Mouse (Mus musculus) lung, postnatal 0 days (tissue): ENCODE results near the gene St6galnac5. TPM values are rescaled to one million over a fixed set of nuclear protein-coding genes. Genes with fewer than 3 reads are reported as not detected.

Experiments used
- ATAC-seq: fragments of 200-750 bp; cut with Nextera tagmentation; 2 replicates; pipeline ENCODE4 v1.8.0; 2017; ENCODE audit warnings: moderate library complexity
- DNase-seq: peaks from one replicate; pipeline ENCODE4 v3.0.0-alpha.2; 2016; ENCODE audit warnings: low spot score
- H3K27ac ChIP-seq: fragments of 300-500 bp; sonication (generic); 2 replicates; pipeline ENCODE4 v1.5.1; 2014; ENCODE audit warnings: antibody characterized with exemption, mild to moderate bottlenecking, low read length, mixed read lengths
- H3K27me3 ChIP-seq: fragments of 300-500 bp; sonication (generic); replicated peaks from 2 replicates; pipeline ENCODE4 v1.6.1; 2014; ENCODE audit warnings: low read length, mixed read lengths; ENCODE audit not compliant: insufficient read depth
- H3K36me3 ChIP-seq: fragments of 300-500 bp; sonication (generic); 2 replicates; pipeline ENCODE4 v1.6.1; 2014; ENCODE audit warnings: low read length, mixed read lengths; ENCODE audit not compliant: insufficient read depth
- H3K4me1 ChIP-seq: fragments of 300-500 bp; sonication (generic); 2 replicates; pipeline ENCODE4 v1.6.1; 2014; ENCODE audit warnings: antibody characterized with exemption, low read depth, low read length, mixed read lengths; ENCODE audit not compliant: insufficient read depth
- H3K4me2 ChIP-seq: fragments of 300-500 bp; sonication (generic); replicated peaks from 2 replicates; pipeline ENCODE4 v1.6.1; 2014; ENCODE audit warnings: low read depth, mild to moderate bottlenecking, low read length, moderate library complexity, mixed read lengths
- H3K4me3 ChIP-seq: fragments of 300-500 bp; sonication (generic); 2 replicates; pipeline ENCODE4 v1.5.1; 2014; ENCODE audit warnings: low read depth, low read length
- H3K9ac ChIP-seq: fragments of 300-500 bp; sonication (generic); replicated peaks from 2 replicates; pipeline ENCODE4 v1.6.1; 2014; ENCODE audit warnings: low read depth, mild to moderate bottlenecking
- H3K9me3 ChIP-seq: fragments of 300-500 bp; sonication (generic); 2 replicates; pipeline ENCODE4 v1.6.1; 2016; ENCODE audit warnings: low read length, mixed read lengths
- CTCF ChIP-seq: IDR thresholded peaks from 2 replicates; pipeline ENCODE4 v1.5.1; 2016; ENCODE audit warnings: antibody characterized with exemption, mild to moderate bottlenecking
- EP300 ChIP-seq: IDR thresholded peaks from 2 replicates; pipeline ENCODE4 v1.6.1; 2016; ENCODE audit warnings: antibody characterized with exemption, mild to moderate bottlenecking, control low read depth
- WGBS: fragments of 180-500 bp; shearing (Covaris S2); extraction: QIAGEN DNeasy Blood & Tissue Kit; methylation state at CpG from one replicate; pipeline ENCODE4 v1.1.7; 2014; 5-methylcytosine and 5-hydroxymethylcytosine counted together
- polyA plus RNA-seq: library from polyadenylated mRNA; unstranded; fragments of >200 nt; fragmentation: Nextera tagmentation; extraction: Ambion mirVana; gene quantifications from 2 replicates; pipeline ENCODE4 v1.2.1, GENCODE M21; 2015

The St6galnac5 gene
- polyA plus RNA-seq, 1 experiment from 2014 or later: 2.4 TPM

GRCm38 (mm10) chr3:152912216-152913101, 69.6 kb downstream of the St6galnac5 start:
- Histone ChIP-seq H3K27ac (no peak overlapping the region), H3K9me3 (no peaks in the 10 kb centered on the region), H3K4me2 (no peak overlapping the region), H3K36me3 (no peaks in the 10 kb centered on the region), H3K27me3 (no peaks in the 10 kb centered on the region), H3K9ac (no peak overlapping the region), H3K4me3 (no peak overlapping the region), H3K4me1 (no peaks in the 10 kb centered on the region)
- DNase-seq (peak; percentile 34), ATAC-seq (peak; percentile 38)
- TF ChIP-seq CTCF (no peak), EP300 (no peak)
- WGBS: 76% methylated on average over 23 of the region's 23 CpGs

- H3K4me1 ChIP-seq: no peaks in the 10 kb centered on the region
- H3K4me2 ChIP-seq: no peak overlapping the region
- H3K4me3 ChIP-seq: no peak overlapping the region
- no peak for DNase-seq
- H3K27ac ChIP-seq: no peak overlapping the region
- 73% methylated on average over 4 of the region's 4 CpGs for WGBS
- no peak overlapping the region for H3K9ac ChIP-seq
- no peaks in the 10 kb centered on the region for H3K9me3 ChIP-seq
- TF ChIP-seq CTCF: no peak
- no peak for TF ChIP-seq EP300
- ATAC-seq: no peak
- H3K27me3 ChIP-seq: no peaks in the 10 kb centered on the region
- no peaks in the 10 kb centered on the region for H3K36me3 ChIP-seq
Observed at GRCm38 (mm10) chr3:152911578-152911977, 70.5 kb downstream of the St6galnac5 start.

GRCm38 (mm10) chr3:152907683-152908082, 74.4 kb downstream of the St6galnac5 start:
- ATAC-seq (no peak), DNase-seq (no peak)
- Histone ChIP-seq H3K27me3 (no peaks in the 10 kb centered on the region), H3K4me1 (no peaks in the 10 kb centered on the region), H3K36me3 (no peaks in the 10 kb centered on the region), H3K4me2 (no peak overlapping the region), H3K27ac (no peak overlapping the region), H3K9ac (no peak overlapping the region), H3K4me3 (no peak overlapping the region), H3K9me3 (no peaks in the 10 kb centered on the region)
- no peak for TF ChIP-seq CTCF
- TF ChIP-seq EP300: no peak
- WGBS: 72% methylated on average over 5 of the region's 5 CpGs

- Histone ChIP-seq H3K27ac (no peak overlapping the region), H3K4me1 (no peaks in the 10 kb centered on the region), H3K36me3 (no peaks in the 10 kb centered on the region), H3K4me2 (no peak overlapping the region), H3K27me3 (no peaks in the 10 kb centered on the region), H3K4me3 (no peak overlapping the region), H3K9me3 (no peaks in the 10 kb centered on the region), H3K9ac (no peak overlapping the region)
- WGBS: 60% methylated on average over 5 of the region's 5 CpGs
- TF ChIP-seq EP300 (no peak), CTCF (no peak)
- DNase-seq: no peak
- no peak for ATAC-seq
Observed at GRCm38 (mm10) chr3:152907087-152907486, 75.0 kb downstream of the St6galnac5 start.

GRCm38 (mm10) chr3:152905800-152906199, 76.2 kb downstream of the St6galnac5 start:
- H3K9me3 ChIP-seq: no peaks in the 10 kb centered on the region
- no peak overlapping the region for H3K27ac ChIP-seq
- no peaks in the 10 kb centered on the region for H3K4me1 ChIP-seq
- H3K4me2 ChIP-seq: no peak overlapping the region
- TF ChIP-seq CTCF (no peak), EP300 (no peak)
- no peak overlapping the region for H3K4me3 ChIP-seq
- H3K27me3 ChIP-seq: no peaks in the 10 kb centered on the region
- no peak overlapping the region for H3K9ac ChIP-seq
- H3K36me3 ChIP-seq: no peaks in the 10 kb centered on the region
- no peak for DNase-seq
- WGBS: 60% methylated on average over 10 of the region's 10 CpGs
- no peak for ATAC-seq

GRCm38 (mm10) chr3:152905026-152905425, 77.0 kb downstream of the St6galnac5 start:
- WGBS: 88% methylated on average over 10 of the region's 10 CpGs
- no peak overlapping the region for H3K4me3 ChIP-seq
- H3K4me2 ChIP-seq: no peak overlapping the region
- no peaks in the 10 kb centered on the region for H3K27me3 ChIP-seq
- no peak for TF ChIP-seq EP300
- no peak for TF ChIP-seq CTCF
- ATAC-seq (no peak), DNase-seq (no peak)
- H3K4me1 ChIP-seq: no peaks in the 10 kb centered on the region
- H3K36me3 ChIP-seq: no peaks in the 10 kb centered on the region
- no peaks in the 10 kb centered on the region for H3K9me3 ChIP-seq
- no peak overlapping the region for H3K9ac ChIP-seq
- no peak overlapping the region for H3K27ac ChIP-seq
